Mouse (Mus musculus) limb, embryonic 11.5 days (tissue): Measurements from ENCODE around the gene Pigk. TPM values are rescaled to one million over a fixed set of nuclear protein-coding genes. Genes with fewer than 3 reads are reported as not detected.

ENCODE experiments used
- ATAC-seq: fragments of 200-750 bp; cut with Nextera tagmentation; 2 replicates; pipeline ENCODE4 v1.8.0; 2017; ENCODE audit warnings: low read depth; ENCODE audit not compliant: insufficient number of reproducible peaks, low FRiP score, low TSS enrichment
- DNase-seq: peaks from one replicate; pipeline ENCODE4 v3.0.0-alpha.2; 2015; ENCODE audit warnings: low spot score
- H3K27ac ChIP-seq: fragments of 300-500 bp; sonication (generic); replicated peaks from 2 replicates; pipeline ENCODE4 v1.5.1; 2014; ENCODE audit warnings: low read depth, mild to moderate bottlenecking, low read length
- H3K27me3 ChIP-seq: fragments of 300-500 bp; sonication (generic); 2 replicates; pipeline ENCODE4 v1.6.1; 2014; ENCODE audit warnings: mild to moderate bottlenecking, low read length, mixed read lengths; ENCODE audit not compliant: control insufficient read depth, insufficient read depth
- H3K36me3 ChIP-seq: fragments of 300-500 bp; sonication (generic); 2 replicates; pipeline ENCODE4 v1.6.1; 2014; ENCODE audit warnings: mild to moderate bottlenecking, low read length, moderate library complexity, mixed read lengths; ENCODE audit not compliant: control insufficient read depth, insufficient read depth
- H3K4me1 ChIP-seq: fragments of 300-500 bp; sonication (generic); 2 replicates; pipeline ENCODE4 v1.6.1; 2014; ENCODE audit warnings: low read length, mixed read lengths; ENCODE audit not compliant: control insufficient read depth, insufficient read depth
- H3K4me2 ChIP-seq: fragments of 300-500 bp; sonication (generic); 2 replicates; pipeline ENCODE4 v1.6.1; 2014; ENCODE audit warnings: low read depth, mild to moderate bottlenecking, moderate library complexity; ENCODE audit not compliant: severe bottlenecking
- H3K4me3 ChIP-seq: fragments of 300-500 bp; sonication (generic); 2 replicates; pipeline ENCODE4 v1.5.1; 2014; ENCODE audit warnings: low read depth, low read length
- H3K9ac ChIP-seq: fragments of 300-500 bp; sonication (generic); 2 replicates; pipeline ENCODE4 v1.6.1; 2014; ENCODE audit warnings: mild to moderate bottlenecking, low read length
- H3K9me3 ChIP-seq: fragments of 300-500 bp; sonication (generic); 2 replicates; pipeline ENCODE4 v1.6.1; 2016; ENCODE audit warnings: low read length; ENCODE audit not compliant: control insufficient read depth
- WGBS: fragments of 180-500 bp; shearing (Covaris S2); extraction: QIAGEN DNeasy Blood & Tissue Kit; methylation state at CpG from one replicate; pipeline ENCODE4 v1.1.7; 2014; 5-methylcytosine and 5-hydroxymethylcytosine counted together
- polyA plus RNA-seq: library from polyadenylated mRNA; unstranded; fragments of >200 nt; fragmentation: Nextera tagmentation; extraction: Ambion mirVana; gene quantifications from 2 replicates; pipeline ENCODE4 v1.2.1, GENCODE M21; 2014

Pigk gene
- polyA plus RNA-seq, 1 experiment from 2014 or later: 45.3 TPM

DNA sequence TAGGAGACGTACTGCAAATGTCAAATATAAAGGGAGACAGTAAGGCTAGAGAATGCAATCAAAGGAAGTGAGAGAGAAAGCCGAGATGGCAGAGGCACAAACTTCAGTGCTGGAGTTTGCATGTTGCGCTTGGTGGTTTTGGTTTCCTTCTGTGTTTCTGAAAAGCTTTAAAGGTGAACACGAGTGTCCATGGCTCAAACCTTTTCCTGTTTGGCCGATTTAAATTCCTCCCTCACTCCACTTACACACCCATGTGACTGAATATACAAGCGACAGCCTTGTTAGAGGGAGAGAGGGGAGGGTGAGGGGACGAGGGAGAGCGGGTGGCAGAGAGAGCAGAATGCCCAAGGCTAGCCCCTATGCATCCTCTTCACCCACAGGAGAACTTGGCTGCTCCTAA is 302.5 kb downstream of the Pigk start:
- ATAC-seq: no peak
- Histone ChIP-seq H3K9me3 (no peaks in the 10 kb centered on the region), H3K4me1 (no peaks in the 10 kb centered on the region), H3K27ac (no peak overlapping the region), H3K9ac (no peak overlapping the region), H3K27me3 (no peaks in the 10 kb centered on the region), H3K36me3 (no peaks in the 10 kb centered on the region), H3K4me2 (no peak overlapping the region), H3K4me3 (no peak overlapping the region)
- 74% methylated on average over 8 of the region's 8 CpGs for WGBS
- no peak for DNase-seq

- Histone ChIP-seq H3K27me3 (no peaks in the 10 kb centered on the region), H3K27ac (no peak overlapping the region), H3K4me1 (no peaks in the 10 kb centered on the region), H3K9ac (no peak overlapping the region), H3K4me3 (no peak overlapping the region), H3K4me2 (no peak overlapping the region), H3K9me3 (no peaks in the 10 kb centered on the region), H3K36me3 (no peaks in the 10 kb centered on the region)
- 80% methylated on average over 10 of the region's 10 CpGs for WGBS
- ATAC-seq (no peak), DNase-seq (no peak)
These were observed 304.2 kb downstream of the Pigk start for GRCm38 (mm10) chr3:153018051-153018450.

- Histone ChIP-seq H3K27me3 (no peaks in the 10 kb centered on the region), H3K9me3 (no peaks in the 10 kb centered on the region), H3K4me2 (no peak overlapping the region), H3K36me3 (no peaks in the 10 kb centered on the region), H3K4me3 (no peak overlapping the region), H3K4me1 (no peaks in the 10 kb centered on the region), H3K9ac (no peak overlapping the region), H3K27ac (no peak overlapping the region)
- 89% methylated on average over 11 of the region's 11 CpGs for whole genome bisulfite sequencing
- ATAC-seq (no peak), DNase-seq (no peak)
These were observed 310.1 kb downstream of the Pigk start for GRCm38 (mm10) chr3:153024016-153024415.

Other genes with a start within 250 kb of the Pigk start
- 2.0 and 2.4 TPM in 2 replicates for gene Ak5, start 45.7 kb upstream of the Pigk start, polyA plus RNA-seq